Mouse (Mus musculus): ENCODE measurements at regions not wholly inside any gene's neighbourhood (a gene's known extent, or its start where the extent isn't known, plus 50 kb on each side); places are given as distances from the start of the nearest gene placed in this dataset.

DNA sequence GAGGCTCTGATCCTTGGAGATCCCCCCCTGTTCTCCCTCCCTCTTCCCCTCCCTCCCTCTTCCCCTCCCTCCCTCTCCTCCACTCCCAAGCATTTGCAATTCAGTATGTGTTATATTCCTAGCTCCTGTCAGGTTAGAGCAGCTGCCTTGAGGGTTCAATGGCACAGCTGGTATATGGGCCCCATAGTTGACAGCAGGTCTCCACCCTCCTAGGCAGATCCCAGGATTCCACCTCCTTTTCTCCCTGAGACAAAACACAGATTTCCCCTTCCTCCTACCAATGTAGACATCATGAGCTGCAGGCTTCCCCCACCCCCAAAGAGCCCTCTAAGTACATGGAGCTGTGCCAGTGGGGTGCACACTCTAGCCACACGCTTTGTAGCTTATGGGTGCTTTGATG, 137.8 kb downstream of the Unc5cl start:
- Histone ChIP-seq H3K4me1 (no peaks in the 10 kb centered on the region), H3K4me3 (no peak overlapping the region), H3K9me3 (no peaks in the 10 kb centered on the region), H3K27me3 (ENCODE audit: poor library complexity, severe bottlenecking) (no peaks in the 10 kb centered on the region), H3K36me3 (replicated peaks) (no peaks in the 10 kb centered on the region), H3K27ac (no peak overlapping the region)
- DNase-seq (ENCODE audit: extremely low spot score, low spot score): no peak
- WGBS: 79% methylated on average over 1 of the region's 1 CpGs

DNA sequence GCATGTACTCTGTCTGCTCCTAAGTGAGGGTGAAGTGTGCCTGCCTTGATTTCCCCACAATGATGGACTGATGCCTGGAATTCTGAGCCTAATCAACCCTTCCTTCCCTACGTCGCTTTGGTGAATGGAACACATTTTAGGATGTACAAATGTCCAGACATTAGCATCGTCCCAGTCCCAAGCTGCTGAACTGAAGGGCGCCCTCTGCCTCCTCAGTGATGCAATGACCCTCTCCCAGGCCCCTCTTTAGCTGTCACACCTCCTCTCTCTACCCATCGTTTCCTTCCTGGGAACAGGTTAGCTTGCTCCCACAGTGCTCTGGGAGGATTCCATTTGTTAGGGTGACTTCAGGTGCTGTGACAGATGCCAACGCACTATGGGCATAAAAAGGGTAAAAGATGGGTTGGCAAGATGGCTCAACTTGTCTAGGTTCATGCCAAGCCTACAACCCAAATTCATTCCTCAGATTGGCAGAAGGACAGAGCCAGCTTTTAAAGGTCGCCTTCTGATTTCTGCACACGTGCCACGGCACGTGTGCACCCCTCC, 140.8 kb downstream of the Unc5cl start:
- Histone ChIP-seq H3K4me3 (no peak overlapping the region), H3K36me3 (replicated peaks) (no peaks in the 10 kb centered on the region), H3K9me3 (no peaks in the 10 kb centered on the region), H3K27me3 (ENCODE audit: poor library complexity, severe bottlenecking) (no peaks in the 10 kb centered on the region), H3K27ac (no peak overlapping the region), H3K4me1 (no peaks in the 10 kb centered on the region)
- 77% methylated on average over 10 of the region's 10 CpGs for WGBS
- DNase-seq (ENCODE audit: extremely low spot score, low spot score): no peak

DNA sequence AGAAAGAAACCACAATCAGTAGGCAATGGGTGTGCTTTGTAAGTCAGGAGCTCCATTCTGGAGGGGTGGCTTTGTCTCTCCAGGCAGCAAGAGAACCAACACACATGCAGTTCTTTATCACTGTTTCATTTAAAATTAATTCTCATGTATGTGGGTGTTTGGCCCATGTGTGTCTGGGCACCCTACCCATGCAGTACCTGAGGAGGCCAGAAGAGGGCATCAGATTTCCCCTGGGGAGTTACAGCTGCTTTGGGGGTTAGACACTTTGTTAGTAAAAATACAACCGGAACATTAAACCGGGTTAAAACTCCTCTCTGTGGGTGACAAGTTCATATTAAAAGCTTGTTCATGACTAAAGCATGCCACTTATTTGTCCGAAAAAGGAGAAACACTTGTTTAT, 141.7 kb downstream of the Unc5cl start:
- no peak overlapping the region for H3K27ac ChIP-seq
- H3K36me3 ChIP-seq (replicated peaks): no peaks in the 10 kb centered on the region
- WGBS: 78% methylated on average over 3 of the region's 3 CpGs
- H3K4me1 ChIP-seq: no peaks in the 10 kb centered on the region
- no peak for DNase-seq (ENCODE audit: extremely low spot score, low spot score)
- H3K9me3 ChIP-seq: no peaks in the 10 kb centered on the region
- H3K4me3 ChIP-seq: no peak overlapping the region
- H3K27me3 ChIP-seq (ENCODE audit: poor library complexity, severe bottlenecking): no peaks in the 10 kb centered on the region

- no peaks in the 10 kb centered on the region for H3K27me3 ChIP-seq (ENCODE audit: poor library complexity, severe bottlenecking)
- no peak for DNase-seq (ENCODE audit: extremely low spot score, low spot score)
- no peaks in the 10 kb centered on the region for H3K9me3 ChIP-seq
- H3K36me3 ChIP-seq (replicated peaks): no peaks in the 10 kb centered on the region
- no peak overlapping the region for H3K27ac ChIP-seq
- 96% methylated on average over 1 of the region's 1 CpGs for WGBS
- no peak overlapping the region for H3K4me3 ChIP-seq
- 0 out of 2 replicates have a peak, but pooled peaks cover 2% of the 10 kb centered on the region for H3K4me1 ChIP-seq
These were observed 142.6 kb downstream of the Unc5cl start for GRCm38 (mm10) chr17:48597301-48597700.

GRCm38 (mm10) chr17:48598471-48599141, 143.9 kb downstream of the Unc5cl start:
- Histone ChIP-seq H3K27me3 (ENCODE audit: poor library complexity, severe bottlenecking) (no peaks in the 10 kb centered on the region), H3K4me3 (no peak overlapping the region), H3K27ac (no peak overlapping the region), H3K36me3 (replicated peaks) (no peaks in the 10 kb centered on the region), H3K4me1 (0 out of 2 replicates have a peak, but pooled peaks cover 8% of the 10 kb centered on the region), H3K9me3 (no peaks in the 10 kb centered on the region)
- 89% methylated on average over 16 of the region's 16 CpGs for WGBS
- DNase-seq (ENCODE audit: extremely low spot score, low spot score): no peak

DNA sequence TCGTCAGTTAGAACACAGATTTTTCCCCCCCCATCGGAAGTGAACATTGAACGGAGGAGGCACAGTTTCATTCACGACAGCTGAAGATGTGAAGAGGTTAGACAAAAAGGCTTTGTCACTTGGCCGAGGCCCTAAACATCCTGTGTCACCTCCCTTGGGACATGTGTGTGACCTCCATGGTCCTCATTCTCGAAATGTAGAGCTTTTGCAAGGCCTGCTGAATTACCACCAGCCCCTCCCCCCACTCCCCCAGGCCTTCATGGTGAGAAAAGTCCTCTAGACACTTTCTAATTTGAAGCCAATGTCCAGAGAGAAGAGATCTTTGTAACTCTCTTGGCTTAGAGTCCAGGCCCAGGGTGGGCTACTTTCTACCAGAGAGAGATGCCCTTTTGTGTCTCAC, 145.5 kb downstream of the Unc5cl start:
- no peak for DNase-seq (ENCODE audit: extremely low spot score, low spot score)
- WGBS: 71% methylated on average over 6 of the region's 6 CpGs
- H3K4me1 ChIP-seq: 0 out of 2 replicates have a peak, but pooled peaks cover 8% of the 10 kb centered on the region
- H3K27ac ChIP-seq: no peak overlapping the region
- no peak overlapping the region for H3K4me3 ChIP-seq
- no peaks in the 10 kb centered on the region for H3K9me3 ChIP-seq
- H3K27me3 ChIP-seq (ENCODE audit: poor library complexity, severe bottlenecking): no peaks in the 10 kb centered on the region
- no peaks in the 10 kb centered on the region for H3K36me3 ChIP-seq (replicated peaks)

GRCm38 (mm10) chr17:48602554-48602953, 147.9 kb downstream of the Unc5cl start:
- WGBS: 12% methylated on average over 6 of the region's 6 CpGs
- peaks cover 12% of the 10 kb centered on the region; the same call in 1 of the 2 replicates for H3K4me1 ChIP-seq
- H3K9me3 ChIP-seq: no peaks in the 10 kb centered on the region
- peak; percentile 61 for DNase-seq (ENCODE audit: extremely low spot score, low spot score)
- H3K27me3 ChIP-seq (ENCODE audit: poor library complexity, severe bottlenecking): no peaks in the 10 kb centered on the region
- no peak overlapping the region for H3K4me3 ChIP-seq
- no peaks in the 10 kb centered on the region for H3K36me3 ChIP-seq (replicated peaks)
- H3K27ac ChIP-seq: no peak overlapping the region

DNA sequence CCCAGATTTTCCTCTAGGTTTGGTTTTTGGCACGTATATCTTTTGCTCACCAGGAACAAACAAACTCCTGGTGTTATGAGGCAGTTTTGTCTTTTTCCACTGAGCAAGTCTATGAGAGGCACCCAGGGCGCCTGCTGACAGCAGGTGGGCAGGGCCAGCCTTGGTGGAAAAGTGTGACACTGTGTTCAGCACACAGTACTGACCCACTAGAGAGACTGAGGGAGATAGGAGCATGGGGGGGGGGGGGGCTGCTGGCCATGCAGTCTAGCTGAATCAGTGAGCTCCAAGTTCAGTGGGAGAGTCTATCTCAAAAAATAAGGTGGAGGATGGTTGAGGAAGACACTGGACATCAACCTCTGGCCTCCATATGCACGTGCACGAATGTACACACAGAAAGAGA, 152.1 kb downstream of the Unc5cl start:
- H3K9me3 ChIP-seq: no peaks in the 10 kb centered on the region
- 91% methylated on average over 4 of the region's 4 CpGs for WGBS
- H3K27me3 ChIP-seq (ENCODE audit: poor library complexity, severe bottlenecking): no peaks in the 10 kb centered on the region
- H3K4me3 ChIP-seq: no peak overlapping the region
- H3K36me3 ChIP-seq (replicated peaks): no peaks in the 10 kb centered on the region
- H3K27ac ChIP-seq: no peak overlapping the region
- peaks cover 25% of the 10 kb centered on the region for H3K4me1 ChIP-seq
- no peak for DNase-seq (ENCODE audit: extremely low spot score, low spot score)

GRCm38 (mm10) chr17:48608315-48608714, 153.6 kb downstream of the Unc5cl start:
- Histone ChIP-seq H3K36me3 (replicated peaks) (no peaks in the 10 kb centered on the region), H3K27ac (no peak overlapping the region), H3K9me3 (no peaks in the 10 kb centered on the region), H3K4me3 (no peak overlapping the region), H3K27me3 (ENCODE audit: poor library complexity, severe bottlenecking) (no peaks in the 10 kb centered on the region), H3K4me1 (peaks cover 22% of the 10 kb centered on the region)
- WGBS: 84% methylated on average over 3 of the region's 3 CpGs
- DNase-seq (ENCODE audit: extremely low spot score, low spot score): no peak

DNA sequence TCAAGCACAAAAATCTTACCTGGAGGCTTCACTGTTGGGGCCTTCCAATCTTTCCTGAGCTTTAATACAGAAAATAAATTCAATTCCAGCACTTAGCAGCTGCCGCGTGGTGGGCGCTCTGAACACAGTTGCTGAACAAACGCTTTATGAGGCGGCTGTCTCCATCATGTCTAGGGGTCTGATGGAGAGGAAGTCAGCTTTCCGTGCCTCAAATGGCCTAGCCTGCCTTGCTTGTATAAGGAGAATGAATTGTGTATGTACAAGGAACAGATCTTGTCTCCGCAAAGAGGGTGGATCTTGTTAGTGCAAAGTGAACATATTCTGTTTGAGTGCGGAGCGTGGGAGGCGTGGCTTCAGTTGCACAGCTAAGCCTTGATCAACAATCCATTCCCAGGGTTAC, 155.4 kb downstream of the Unc5cl start:
- Histone ChIP-seq H3K36me3 (replicated peaks) (no peaks in the 10 kb centered on the region), H3K9me3 (peaks cover 7% of the 10 kb centered on the region; the same call in 1 of the 2 replicates), H3K4me3 (no peak overlapping the region), H3K27me3 (ENCODE audit: poor library complexity, severe bottlenecking) (no peaks in the 10 kb centered on the region), H3K4me1 (peaks cover 22% of the 10 kb centered on the region), H3K27ac (no peak overlapping the region)
- DNase-seq (ENCODE audit: extremely low spot score, low spot score): no peak
- WGBS: 93% methylated on average over 10 of the region's 10 CpGs

GRCm38 (mm10) chr17:48610806-48611205, 156.1 kb downstream of the Unc5cl start:
- H3K9me3 ChIP-seq: peaks cover 7% of the 10 kb centered on the region; the same call in 1 of the 2 replicates
- no peak for DNase-seq (ENCODE audit: extremely low spot score, low spot score)
- no peaks in the 10 kb centered on the region for H3K36me3 ChIP-seq (replicated peaks)
- WGBS: 87% methylated on average over 8 of the region's 8 CpGs
- no peak overlapping the region for H3K27ac ChIP-seq
- H3K4me1 ChIP-seq: peaks cover 18% of the 10 kb centered on the region
- H3K4me3 ChIP-seq: no peak overlapping the region
- no peaks in the 10 kb centered on the region for H3K27me3 ChIP-seq (ENCODE audit: poor library complexity, severe bottlenecking)

DNA sequence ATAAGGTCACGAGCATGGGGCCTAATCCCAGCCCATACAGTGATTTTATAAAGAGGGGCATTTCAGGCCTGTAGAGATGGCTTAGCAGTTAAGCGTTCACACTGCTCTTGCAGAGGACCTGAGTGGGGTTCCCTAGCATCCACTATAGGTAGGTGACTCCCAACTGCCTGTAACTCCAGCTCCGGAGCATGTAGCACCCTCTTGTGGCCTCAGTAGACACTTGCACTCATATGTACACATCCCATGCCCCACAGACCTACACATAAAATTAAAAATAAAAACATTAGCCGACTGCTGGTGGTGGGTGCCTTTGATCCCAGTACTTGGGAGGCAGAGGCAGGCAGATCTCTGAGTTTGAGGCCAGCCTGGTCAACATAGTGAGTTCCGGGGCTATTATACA, 158.8 kb downstream of the Unc5cl start:
- H3K4me3 ChIP-seq: no peak overlapping the region
- peaks cover 7% of the 10 kb centered on the region; the same call in 1 of the 2 replicates for H3K9me3 ChIP-seq
- no peak overlapping the region for H3K27ac ChIP-seq
- no peaks in the 10 kb centered on the region for H3K36me3 ChIP-seq (replicated peaks)
- no peak for DNase-seq (ENCODE audit: extremely low spot score, low spot score)
- H3K27me3 ChIP-seq (ENCODE audit: poor library complexity, severe bottlenecking): no peaks in the 10 kb centered on the region
- WGBS: 90% methylated on average over 5 of the region's 5 CpGs
- peaks cover 16% of the 10 kb centered on the region for H3K4me1 ChIP-seq

DNA sequence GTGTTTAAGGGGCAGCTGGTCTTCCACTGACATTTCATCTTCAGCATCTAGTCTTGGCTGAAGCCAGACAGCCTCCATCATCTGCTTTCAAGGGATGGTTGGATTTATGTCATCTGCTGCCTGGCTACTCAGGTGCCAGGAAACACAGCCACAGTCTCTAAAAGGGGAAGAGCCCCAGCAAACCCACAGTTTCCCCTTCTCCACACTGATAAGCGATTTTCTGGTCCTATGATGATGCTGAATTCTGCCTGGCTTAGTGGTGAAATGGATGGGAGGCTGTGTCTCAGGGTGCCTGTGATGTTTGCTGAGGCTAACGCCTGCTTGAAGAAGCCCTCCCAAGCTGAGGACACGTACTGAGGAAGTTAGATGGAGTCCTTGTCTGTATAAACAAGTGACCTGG, 160.5 kb downstream of the Unc5cl start:
- DNase-seq (ENCODE audit: extremely low spot score, low spot score): no peak
- Histone ChIP-seq H3K27ac (no peak overlapping the region), H3K9me3 (peaks cover 7% of the 10 kb centered on the region; the same call in 1 of the 2 replicates), H3K4me3 (no peak overlapping the region), H3K36me3 (replicated peaks) (no peaks in the 10 kb centered on the region), H3K4me1 (peaks cover 7% of the 10 kb centered on the region), H3K27me3 (ENCODE audit: poor library complexity, severe bottlenecking) (no peaks in the 10 kb centered on the region)
- 75% methylated on average over 3 of the region's 3 CpGs for WGBS

Data from forebrain, embryonic 10.5 days (tissue).